Mouse (Mus musculus): ENCODE data around the gene Rag2. TPM values are rescaled to one million over a fixed set of nuclear protein-coding genes. Genes with fewer than 3 reads are reported as not detected.

Rag2 gene
- polyA plus RNA-seq, 1 experiment from 2014 or later, result not detected

DNA sequence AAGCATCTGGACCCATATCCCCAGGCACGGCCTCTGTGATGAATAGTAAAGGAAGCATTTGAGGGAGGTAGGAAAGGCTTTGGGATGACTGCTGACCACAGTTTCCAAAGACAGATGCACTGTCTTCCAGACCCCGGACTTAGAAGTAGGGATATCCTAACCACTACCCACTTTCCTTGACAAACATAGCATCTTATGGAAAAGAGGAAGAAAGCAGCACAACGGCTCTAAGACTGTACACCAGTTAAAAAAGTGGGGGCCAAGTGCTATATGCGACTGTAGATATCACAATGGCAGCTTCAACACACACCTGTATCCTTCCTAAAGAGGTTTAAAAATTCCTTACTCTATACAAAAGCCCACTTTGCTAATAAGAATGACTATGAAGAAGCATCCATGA, 6.1 kb upstream of the Rag2 start:
- Histone ChIP-seq H3K9ac (replicated peaks; ENCODE audit: low read length) (no peak overlapping the region), H3K4me1 (ENCODE audit: control insufficient read depth, insufficient read depth, low read length) (0 out of 2 replicates have a peak, but pooled peaks cover 4% of the 10 kb centered on the region), H3K27me3 (ENCODE audit: control insufficient read depth, insufficient read depth, low read length) (no peaks in the 10 kb centered on the region), H3K36me3 (ENCODE audit: control insufficient read depth, insufficient read depth, low read length) (no peaks in the 10 kb centered on the region), H3K4me3 (replicated peaks; ENCODE audit: low read depth, low read length) (no peak overlapping the region), H3K9me3 (ENCODE audit: control insufficient read depth, low read length) (no peaks in the 10 kb centered on the region), H3K4me2 (ENCODE audit: low read length) (no peak overlapping the region), H3K27ac (replicated peaks; ENCODE audit: low read depth, low read length) (no peak overlapping the region)
- whole genome bisulfite sequencing, result 82% methylated on average over 4 of the region's 4 CpGs
- ATAC-seq (ENCODE audit: low FRiP score, low TSS enrichment) (no peak), DNase-seq (no peak)

- Histone ChIP-seq H3K9me3 (ENCODE audit: control insufficient read depth, low read length) (no peaks in the 10 kb centered on the region), H3K36me3 (ENCODE audit: control insufficient read depth, insufficient read depth, low read length) (no peaks in the 10 kb centered on the region), H3K4me1 (ENCODE audit: control insufficient read depth, insufficient read depth, low read length) (0 out of 2 replicates have a peak, but pooled peaks cover 4% of the 10 kb centered on the region), H3K27ac (replicated peaks; ENCODE audit: low read depth, low read length) (no peak overlapping the region), H3K27me3 (ENCODE audit: control insufficient read depth, insufficient read depth, low read length) (no peaks in the 10 kb centered on the region), H3K4me3 (replicated peaks; ENCODE audit: low read depth, low read length) (no peak overlapping the region), H3K4me2 (ENCODE audit: low read length) (no peak overlapping the region), H3K9ac (replicated peaks; ENCODE audit: low read length) (no peak overlapping the region)
- ATAC-seq (ENCODE audit: low FRiP score, low TSS enrichment) (no peak), DNase-seq (no peak)
- WGBS, result 86% methylated on average over 3 of the region's 3 CpGs
These were observed 3.6 kb upstream of the Rag2 start for GRCm38 (mm10) chr2:101620899-101621298.

DNA sequence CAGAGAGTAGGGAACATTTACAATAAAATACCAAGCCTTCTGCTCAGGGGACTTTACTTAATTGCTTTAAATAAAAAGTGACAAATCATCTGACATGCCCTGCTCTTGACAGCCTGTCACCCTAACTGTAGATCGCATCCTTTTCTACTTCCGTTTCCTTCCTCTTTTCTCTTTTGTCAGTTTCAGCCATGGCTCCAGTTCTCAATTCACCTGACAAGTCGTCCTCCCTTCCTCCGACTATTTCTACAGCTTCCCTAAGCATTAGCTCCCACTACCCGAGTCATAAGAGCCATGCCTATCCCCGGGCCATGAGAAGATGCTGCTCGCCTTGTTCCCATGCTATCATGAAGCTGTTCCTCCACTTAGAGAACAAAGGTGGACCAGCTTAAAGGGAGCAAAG, 2.9 kb upstream of the Rag2 start:
- Histone ChIP-seq H3K9me3 (ENCODE audit: control insufficient read depth, low read length) (no peaks in the 10 kb centered on the region), H3K27ac (replicated peaks; ENCODE audit: low read depth, low read length) (no peak overlapping the region), H3K36me3 (ENCODE audit: control insufficient read depth, insufficient read depth, low read length) (no peaks in the 10 kb centered on the region), H3K4me3 (replicated peaks; ENCODE audit: low read depth, low read length) (no peak overlapping the region), H3K27me3 (ENCODE audit: control insufficient read depth, insufficient read depth, low read length) (no peaks in the 10 kb centered on the region), H3K4me1 (ENCODE audit: control insufficient read depth, insufficient read depth, low read length) (0 out of 2 replicates have a peak, but pooled peaks cover 4% of the 10 kb centered on the region), H3K4me2 (ENCODE audit: low read length) (no peak overlapping the region), H3K9ac (replicated peaks; ENCODE audit: low read length) (no peak overlapping the region)
- DNase-seq (no peak), ATAC-seq (ENCODE audit: low FRiP score, low TSS enrichment) (no peak)
- 67% methylated on average over 7 of the region's 7 CpGs for WGBS

DNA sequence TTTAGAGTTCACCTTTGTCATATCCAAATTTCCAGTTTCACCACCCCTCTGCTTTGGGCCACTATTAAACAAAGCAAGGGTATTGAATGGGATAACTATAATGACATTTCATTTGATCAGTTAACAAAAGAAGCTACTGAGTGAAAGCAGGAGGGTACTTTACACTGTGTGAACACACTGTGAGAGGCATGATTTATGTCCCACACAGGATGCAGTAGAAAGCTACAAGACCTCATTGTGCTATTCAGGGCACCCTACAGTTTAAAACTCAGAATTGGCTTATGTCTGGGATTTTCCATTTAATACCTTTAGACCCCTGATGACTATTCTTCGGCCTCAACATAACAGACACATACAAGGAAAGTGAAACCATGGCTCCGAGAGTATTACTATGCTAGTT, 1.5 kb upstream of the Rag2 start:
- no peak overlapping the region for H3K4me3 ChIP-seq (replicated peaks; ENCODE audit: low read depth, low read length)
- no peaks in the 10 kb centered on the region for H3K36me3 ChIP-seq (ENCODE audit: control insufficient read depth, insufficient read depth, low read length)
- H3K4me1 ChIP-seq (ENCODE audit: control insufficient read depth, insufficient read depth, low read length), result 0 out of 2 replicates have a peak, but pooled peaks cover 4% of the 10 kb centered on the region
- no peak for ATAC-seq (ENCODE audit: low FRiP score, low TSS enrichment)
- WGBS, result 53% methylated on average over 2 of the region's 2 CpGs
- H3K27me3 ChIP-seq (ENCODE audit: control insufficient read depth, insufficient read depth, low read length), result no peaks in the 10 kb centered on the region
- H3K4me2 ChIP-seq (ENCODE audit: low read length), result no peak overlapping the region
- H3K9ac ChIP-seq (replicated peaks; ENCODE audit: low read length), result no peak overlapping the region
- no peak overlapping the region for H3K27ac ChIP-seq (replicated peaks; ENCODE audit: low read depth, low read length)
- no peaks in the 10 kb centered on the region for H3K9me3 ChIP-seq (ENCODE audit: control insufficient read depth, low read length)
- DNase-seq, result no peak

- 36% methylated on average over 2 of the region's 2 CpGs for WGBS
- no peak overlapping the region for H3K4me3 ChIP-seq (replicated peaks; ENCODE audit: low read depth, low read length)
- H3K9me3 ChIP-seq (ENCODE audit: control insufficient read depth, low read length), result no peaks in the 10 kb centered on the region
These were observed 507 bp upstream of the Rag2 start for GRCm38 (mm10) chr2:101624011-101624410.

GRCm38 (mm10) chr2:101627227-101627626, 2.7 kb downstream of the Rag2 start:
- no peaks in the 10 kb centered on the region for H3K36me3 ChIP-seq (ENCODE audit: control insufficient read depth, insufficient read depth, low read length)
- no peak for ATAC-seq (ENCODE audit: low FRiP score, low TSS enrichment)
- H3K27ac ChIP-seq (replicated peaks; ENCODE audit: low read depth, low read length), result no peak overlapping the region
- no peak overlapping the region for H3K4me2 ChIP-seq (ENCODE audit: low read length)
- H3K27me3 ChIP-seq (ENCODE audit: control insufficient read depth, insufficient read depth, low read length), result no peaks in the 10 kb centered on the region
- H3K9me3 ChIP-seq (ENCODE audit: control insufficient read depth, low read length), result no peaks in the 10 kb centered on the region
- no peak overlapping the region for H3K9ac ChIP-seq (replicated peaks; ENCODE audit: low read length)
- H3K4me1 ChIP-seq (ENCODE audit: control insufficient read depth, insufficient read depth, low read length), result no peaks in the 10 kb centered on the region
- no peak for DNase-seq
- H3K4me3 ChIP-seq (replicated peaks; ENCODE audit: low read depth, low read length), result no peak overlapping the region

More at GRCm38 (mm10) chr2:101624011-101624410, 507 bp upstream of the Rag2 start:
- no peak overlapping the region for H3K4me2 ChIP-seq (ENCODE audit: low read length)
- no peaks in the 10 kb centered on the region for H3K27me3 ChIP-seq (ENCODE audit: control insufficient read depth, insufficient read depth, low read length)
- ATAC-seq (ENCODE audit: low FRiP score, low TSS enrichment) (no peak), DNase-seq (no peak)
- no peaks in the 10 kb centered on the region for H3K36me3 ChIP-seq (ENCODE audit: control insufficient read depth, insufficient read depth, low read length)
- 0 out of 2 replicates have a peak, but pooled peaks cover 4% of the 10 kb centered on the region for H3K4me1 ChIP-seq (ENCODE audit: control insufficient read depth, insufficient read depth, low read length)
- no peak overlapping the region for H3K9ac ChIP-seq (replicated peaks; ENCODE audit: low read length)
- H3K27ac ChIP-seq (replicated peaks; ENCODE audit: low read depth, low read length), result no peak overlapping the region

DNA sequence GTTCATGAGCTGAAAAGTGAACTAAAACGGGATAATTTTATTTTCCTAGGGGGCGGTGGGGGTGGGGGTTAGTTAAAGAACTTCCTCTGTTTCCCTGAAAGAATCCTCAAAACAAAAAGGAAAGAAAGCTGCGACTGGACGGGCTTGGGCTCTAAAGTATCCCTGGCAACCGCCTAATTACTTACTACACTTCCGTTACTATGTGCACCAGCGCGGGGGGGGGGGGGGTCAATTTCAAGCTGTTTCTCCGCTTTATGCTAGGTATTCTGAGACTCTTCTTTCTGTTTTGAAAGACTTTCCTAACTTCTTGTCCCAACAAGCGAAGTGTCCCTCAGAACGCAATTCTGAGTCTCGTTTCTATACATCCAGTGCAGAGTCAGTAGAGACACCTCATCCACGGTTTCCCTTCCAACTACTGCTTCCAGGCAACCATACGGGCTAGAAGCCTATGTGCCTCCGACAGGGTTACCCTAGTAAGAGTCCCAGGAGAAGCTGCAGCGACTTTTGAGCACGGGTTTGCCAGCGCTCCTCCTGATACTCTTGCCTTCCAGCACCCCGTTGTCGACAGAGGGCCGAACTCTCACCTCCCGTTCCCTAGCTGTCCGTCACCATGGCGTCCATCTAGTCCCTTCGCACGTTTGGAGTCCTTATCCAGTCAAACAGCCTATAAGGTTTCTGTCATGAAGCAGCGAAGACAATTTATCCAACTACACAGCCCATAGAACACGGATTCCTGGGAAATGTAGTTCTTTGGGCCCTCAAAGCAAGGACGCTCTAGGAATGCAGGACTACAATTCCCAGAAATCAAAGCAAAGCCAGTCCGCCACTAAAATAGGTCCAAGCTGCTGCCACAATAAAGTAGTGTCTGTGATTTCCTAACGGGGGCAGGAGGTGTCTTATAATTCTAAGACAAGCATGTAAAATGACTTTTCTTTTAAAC, 4.0 kb downstream of the Rag2 start:
- 1% methylated on average over 31 of the region's 31 CpGs for WGBS
- Histone ChIP-seq H3K36me3 (ENCODE audit: control insufficient read depth, insufficient read depth, low read length) (no peaks in the 10 kb centered on the region), H3K27ac (replicated peaks; ENCODE audit: low read depth, low read length) (peak overlapping the region; percentile 83), H3K9ac (replicated peaks; ENCODE audit: low read length) (peak overlapping the region; percentile 50), H3K4me3 (replicated peaks; ENCODE audit: low read depth, low read length) (peak overlapping the region; percentile 50), H3K27me3 (ENCODE audit: control insufficient read depth, insufficient read depth, low read length) (no peaks in the 10 kb centered on the region), H3K4me1 (ENCODE audit: control insufficient read depth, insufficient read depth, low read length) (no peaks in the 10 kb centered on the region), H3K9me3 (ENCODE audit: control insufficient read depth, low read length) (no peaks in the 10 kb centered on the region), H3K4me2 (ENCODE audit: low read length) (peak overlapping the region; percentile 73)
- DNase-seq (peak; percentile 98), ATAC-seq (ENCODE audit: low FRiP score, low TSS enrichment) (peak; percentile 99)

GRCm38 (mm10) chr2:101638979-101639839, 14.7 kb downstream of the Rag2 start:
- no peak for ATAC-seq (ENCODE audit: low FRiP score, low TSS enrichment)
- WGBS, result 63% methylated on average over 7 of the region's 7 CpGs
- no peak overlapping the region for H3K4me2 ChIP-seq (ENCODE audit: low read length)

More at GRCm38 (mm10) chr2:101638979-101639839, 14.7 kb downstream of the Rag2 start:
- Histone ChIP-seq H3K27ac (replicated peaks; ENCODE audit: low read depth, low read length) (no peak overlapping the region), H3K9ac (replicated peaks; ENCODE audit: low read length) (no peak overlapping the region), H3K9me3 (ENCODE audit: control insufficient read depth, low read length) (no peaks in the 10 kb centered on the region), H3K4me1 (ENCODE audit: control insufficient read depth, insufficient read depth, low read length) (peaks cover 5% of the 10 kb centered on the region; the same call in 1 of the 2 replicates), H3K4me3 (replicated peaks; ENCODE audit: low read depth, low read length) (no peak overlapping the region), H3K27me3 (ENCODE audit: control insufficient read depth, insufficient read depth, low read length) (no peaks in the 10 kb centered on the region), H3K36me3 (ENCODE audit: control insufficient read depth, insufficient read depth, low read length) (no peaks in the 10 kb centered on the region)
- no peak for DNase-seq

Data from midbrain, embryonic 14.5 days (tissue).